Mouse (Mus musculus) CH12.LX (cell line): Measurements from ENCODE around the gene Zfp286.

Experiments used
- CHD2 ChIP-seq: IDR thresholded peaks from 2 replicates; pipeline ENCODE4 v1.6.1; 2011; ENCODE audit warnings: low read length, improper control_type of control experiment
- ELF1 ChIP-seq: IDR thresholded peaks from 2 replicates; pipeline ENCODE4 v1.6.1; 2014; ENCODE audit warnings: low read depth, mild to moderate bottlenecking, inconsistent platforms, low read length, improper control_type of control experiment
- EP300 ChIP-seq: IDR thresholded peaks from 2 replicates; pipeline ENCODE4 v1.6.1; 2011; ENCODE audit warnings: low read length, improper control_type of control experiment
- HCFC1 ChIP-seq: IDR thresholded peaks from 2 replicates; pipeline ENCODE4 v1.6.1; 2012; ENCODE audit warnings: low read depth, mild to moderate bottlenecking, inconsistent platforms, low read length, improper control_type of control experiment
- MAFK ChIP-seq: IDR thresholded peaks from 2 replicates; pipeline ENCODE4 v1.6.1; 2011; ENCODE audit warnings: low read length, improper control_type of control experiment; ENCODE audit not compliant: insufficient replicate concordance
- MAZ ChIP-seq: IDR thresholded peaks from 2 replicates; pipeline ENCODE4 v1.6.1; 2012; ENCODE audit warnings: low read depth, mild to moderate bottlenecking, inconsistent platforms, low read length, improper control_type of control experiment, moderate library complexity
- NELFE ChIP-seq: IDR thresholded peaks from 2 replicates; pipeline ENCODE4 v1.6.1; 2011; ENCODE audit warnings: low read depth, low read length, improper control_type of control experiment
- POLR2A ChIP-seq: IDR thresholded peaks from 2 replicates; pipeline ENCODE4 v1.6.1; 2011; ENCODE audit warnings: low read depth, mild to moderate bottlenecking, improper control_type of control experiment, low read length
- ZKSCAN1 ChIP-seq: IDR thresholded peaks from 2 replicates; pipeline ENCODE4 v1.6.1; 2012; ENCODE audit warnings: low read depth, inconsistent platforms, low read length, improper control_type of control experiment, borderline replicate concordance

- no peak for TF ChIP-seq POLR2A
- no peak for TF ChIP-seq NELFE
- TF ChIP-seq CHD2 = no peak
- TF ChIP-seq ELF1 = peak; percentile 28; the same call in 1 of the 2 replicates
- TF ChIP-seq MAZ = no peak
- TF ChIP-seq ZKSCAN1 = no peak
- no peak for TF ChIP-seq EP300
- no peak for TF ChIP-seq MAFK
- no peak for TF ChIP-seq HCFC1
These were observed 26.2 kb upstream of the Zfp286 start for GRCm38 (mm10) chr11:62815438-62815837.
